Mouse (Mus musculus) C2C12 (cell line): ENCODE measurements around the gene Patl2. TPM values are rescaled to one million over a fixed set of nuclear protein-coding genes. Genes with fewer than 3 reads are reported as not detected.

Source experiments
- H3K27me3 ChIP-seq: one replicate; pipeline ENCODE4 v1.6.1; 2011; ENCODE audit not compliant: control insufficient read depth, insufficient read depth, insufficient read length
- H3K36me3 ChIP-seq: one replicate; pipeline ENCODE4 v1.6.1; 2011; ENCODE audit not compliant: control insufficient read depth, insufficient read depth
- H3K4me3 ChIP-seq: one replicate; pipeline ENCODE4 v1.5.1; 2011; ENCODE audit warnings: mild to moderate bottlenecking, control low read depth; ENCODE audit not compliant: poor library complexity, insufficient read depth, severe bottlenecking
- H3K79me2 ChIP-seq: one replicate; pipeline ENCODE4 v1.6.1; 2011; ENCODE audit not compliant: control insufficient read depth, insufficient read depth
- H3K79me3 ChIP-seq: one replicate; pipeline ENCODE4 v1.6.1; 2011; ENCODE audit warnings: low read depth, control low read depth
- H3ac ChIP-seq: one replicate; pipeline ENCODE3; 2011; ENCODE audit warnings: low read depth; ENCODE audit not compliant: control insufficient read depth, insufficient read length
- CEBPB ChIP-seq: IDR thresholded peaks from one replicate; pipeline ENCODE4 v1.6.1; 2011; ENCODE audit warnings: low read depth, mild to moderate bottlenecking, control low read depth, moderate library complexity
- CTCF ChIP-seq: IDR thresholded peaks from one replicate; pipeline ENCODE4 v1.5.1; 2011; ENCODE audit not compliant: control insufficient read depth, insufficient read depth, insufficient read length
- FOSL1 ChIP-seq: IDR thresholded peaks from one replicate; pipeline ENCODE4 v1.8.0; 2011; ENCODE audit warnings: mild to moderate bottlenecking, low read length; ENCODE audit not compliant: poor library complexity, insufficient read depth, severe bottlenecking
- MAX ChIP-seq: IDR thresholded peaks from one replicate; pipeline ENCODE4 v1.6.1; 2011; ENCODE audit warnings: mild to moderate bottlenecking, control low read depth
- MYOD1 ChIP-seq: IDR thresholded peaks from one replicate; pipeline ENCODE4 v1.6.1; 2011; ENCODE audit warnings: low read depth; ENCODE audit not compliant: control insufficient read depth, insufficient read length
- MYOG ChIP-seq: IDR thresholded peaks from one replicate; pipeline ENCODE4 v1.6.1; 2011; ENCODE audit not compliant: control insufficient read depth, insufficient read length; ENCODE audit errors: extremely low read depth
- USF1 ChIP-seq: IDR thresholded peaks from one replicate; pipeline ENCODE4 v1.6.1; 2011; ENCODE audit warnings: low read depth, mild to moderate bottlenecking, control low read depth, moderate library complexity
- polyA plus RNA-seq: library from polyadenylated mRNA; unstranded; fragments of >200 nt; fragmentation: generic; extraction: Trizol; gene quantifications from one replicate; pipeline ENCODE4 v1.2.1, GENCODE M21; 2012; ENCODE audit warnings: missing spikeins

The Patl2 gene
- polyA plus RNA-seq, 1 experiment, result not detected

DNA sequence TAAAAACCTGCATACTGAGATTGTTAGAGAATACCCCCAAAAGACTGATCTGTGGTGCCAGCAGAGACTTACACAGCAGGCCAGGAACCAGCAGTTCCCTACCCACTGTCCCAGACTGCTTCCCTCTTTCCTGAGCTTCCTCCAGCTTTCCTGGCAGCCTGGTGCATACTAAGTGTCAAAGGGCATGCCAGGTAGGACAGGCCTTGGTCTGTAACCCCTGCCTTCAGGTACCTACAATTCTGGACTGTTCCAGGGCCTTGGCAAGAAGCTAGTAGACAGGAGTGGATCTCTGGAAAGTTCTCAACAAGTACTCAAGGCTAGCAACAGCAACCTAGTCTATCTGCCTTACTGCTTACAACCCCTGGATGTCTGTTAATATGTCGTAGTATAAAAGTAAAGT lies 34.8 kb downstream of the Patl2 start:
- Histone ChIP-seq H3K36me3 (peaks cover 54% of the 10 kb centered on the region), H3K27me3 (no peaks in the 10 kb centered on the region), H3K79me3 (peaks cover 38% of the 10 kb centered on the region), H3K79me2 (peaks cover 50% of the 10 kb centered on the region), H3K4me3 (no peak overlapping the region), H3ac (no peak overlapping the region)
- TF ChIP-seq MAX (no peak), MYOD1 (no peak), FOSL1 (no peak), CEBPB (no peak), CTCF (no peak)

DNA sequence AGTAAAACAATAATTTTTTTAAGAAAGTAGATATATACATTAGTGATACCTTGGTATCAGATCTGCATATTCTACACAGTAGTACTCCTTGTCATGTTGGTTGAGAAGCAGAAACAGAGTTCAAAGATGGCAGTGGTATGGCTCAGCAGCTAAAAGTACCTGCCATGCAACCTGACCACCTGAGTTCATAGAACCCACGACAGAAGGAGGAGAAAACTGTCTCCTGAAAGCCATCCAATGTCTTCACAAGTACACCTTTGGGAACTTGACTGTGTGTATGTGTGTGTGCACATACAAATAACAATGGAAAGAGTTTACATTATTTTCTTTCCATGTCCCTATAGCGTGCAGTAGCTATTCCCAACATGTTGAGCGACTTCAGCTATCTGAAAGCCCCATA lies 36.3 kb downstream of the Patl2 start:
- H3K36me3 ChIP-seq, result peaks cover 48% of the 10 kb centered on the region
- H3K79me2 ChIP-seq, result peaks cover 50% of the 10 kb centered on the region
- no peak overlapping the region for H3K4me3 ChIP-seq
- peaks cover 38% of the 10 kb centered on the region for H3K79me3 ChIP-seq
- H3K27me3 ChIP-seq, result no peaks in the 10 kb centered on the region
- no peak overlapping the region for H3ac ChIP-seq
- TF ChIP-seq CTCF (no peak), CEBPB (no peak), USF1 (no peak), MYOG (no peak), FOSL1 (no peak), MAX (no peak), MYOD1 (no peak)

DNA sequence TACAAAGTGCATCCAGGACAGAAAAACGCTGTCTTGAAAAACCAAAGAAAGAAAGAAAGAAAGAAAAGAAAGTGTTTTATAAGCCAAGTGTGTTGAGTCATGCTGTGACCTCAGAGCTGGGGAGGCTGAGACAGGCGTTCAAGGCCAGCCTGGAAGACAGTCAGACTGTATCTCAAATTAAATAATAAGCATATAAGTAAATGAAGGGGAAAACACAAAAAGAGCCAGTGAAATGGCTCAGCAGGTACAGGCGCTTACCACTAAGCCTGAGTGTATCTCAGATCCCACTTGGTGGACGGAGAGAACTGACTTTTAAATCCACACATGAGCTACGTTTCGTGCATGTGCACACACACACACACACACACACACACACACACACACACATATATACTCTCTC lies 36.7 kb downstream of the Patl2 start:
- Histone ChIP-seq H3K79me2 (peaks cover 50% of the 10 kb centered on the region), H3K4me3 (peak overlapping the region; percentile 72)

DNA sequence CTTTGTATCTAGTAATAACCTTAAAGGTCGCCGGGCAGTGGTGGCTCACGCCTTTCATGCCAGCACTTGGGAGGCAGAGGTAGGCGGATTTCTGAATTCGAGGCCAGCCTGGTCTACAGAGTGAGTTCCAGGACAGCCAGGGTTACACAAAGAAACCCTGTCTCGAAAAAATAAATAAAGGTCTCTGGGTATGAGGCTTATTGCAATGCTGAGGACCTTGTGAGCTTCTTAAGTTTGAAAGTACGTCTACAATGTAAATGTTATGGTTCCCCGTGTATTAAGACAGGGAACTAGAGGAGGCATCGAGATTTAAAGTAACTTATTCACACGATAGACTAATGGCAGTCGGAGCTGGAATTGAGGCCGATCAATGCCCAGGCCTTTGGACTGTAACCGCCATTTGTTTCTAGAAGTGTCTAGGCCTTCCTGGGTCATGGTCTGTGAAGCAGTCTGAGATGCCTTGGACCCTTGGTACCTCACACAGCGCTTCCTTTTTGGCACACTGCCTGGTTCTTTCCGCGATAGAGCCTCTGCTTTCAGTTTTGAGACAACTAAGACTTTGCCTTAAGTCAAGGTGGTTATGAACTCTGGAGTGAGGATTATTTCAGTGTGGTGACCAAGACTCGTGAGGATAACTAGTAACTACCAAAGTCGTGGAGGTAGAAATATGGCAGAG lies 37.6 kb downstream of the Patl2 start:
- peaks cover 38% of the 10 kb centered on the region for H3K36me3 ChIP-seq
- H3K79me3 ChIP-seq, result peaks cover 38% of the 10 kb centered on the region
- H3K4me3 ChIP-seq, result peak overlapping the region; percentile 72
- H3K27me3 ChIP-seq, result no peaks in the 10 kb centered on the region
- H3ac ChIP-seq, result peak overlapping the region; percentile 96
- no peak for TF ChIP-seq MAX
- TF ChIP-seq FOSL1, result no peak
- no peak for TF ChIP-seq MYOD1
- no peak for TF ChIP-seq MYOG
- no peak for TF ChIP-seq CTCF
- TF ChIP-seq USF1, result no peak
- no peak for TF ChIP-seq CEBPB
- peaks cover 50% of the 10 kb centered on the region for H3K79me2 ChIP-seq

More for the DNA sequence above, 36.7 kb downstream of the Patl2 start:
- Histone ChIP-seq H3K79me3 (peaks cover 38% of the 10 kb centered on the region), H3ac (no peak overlapping the region), H3K36me3 (peaks cover 45% of the 10 kb centered on the region), H3K27me3 (no peaks in the 10 kb centered on the region)
- no peak for TF ChIP-seq MYOD1
- TF ChIP-seq CTCF, result no peak

DNA sequence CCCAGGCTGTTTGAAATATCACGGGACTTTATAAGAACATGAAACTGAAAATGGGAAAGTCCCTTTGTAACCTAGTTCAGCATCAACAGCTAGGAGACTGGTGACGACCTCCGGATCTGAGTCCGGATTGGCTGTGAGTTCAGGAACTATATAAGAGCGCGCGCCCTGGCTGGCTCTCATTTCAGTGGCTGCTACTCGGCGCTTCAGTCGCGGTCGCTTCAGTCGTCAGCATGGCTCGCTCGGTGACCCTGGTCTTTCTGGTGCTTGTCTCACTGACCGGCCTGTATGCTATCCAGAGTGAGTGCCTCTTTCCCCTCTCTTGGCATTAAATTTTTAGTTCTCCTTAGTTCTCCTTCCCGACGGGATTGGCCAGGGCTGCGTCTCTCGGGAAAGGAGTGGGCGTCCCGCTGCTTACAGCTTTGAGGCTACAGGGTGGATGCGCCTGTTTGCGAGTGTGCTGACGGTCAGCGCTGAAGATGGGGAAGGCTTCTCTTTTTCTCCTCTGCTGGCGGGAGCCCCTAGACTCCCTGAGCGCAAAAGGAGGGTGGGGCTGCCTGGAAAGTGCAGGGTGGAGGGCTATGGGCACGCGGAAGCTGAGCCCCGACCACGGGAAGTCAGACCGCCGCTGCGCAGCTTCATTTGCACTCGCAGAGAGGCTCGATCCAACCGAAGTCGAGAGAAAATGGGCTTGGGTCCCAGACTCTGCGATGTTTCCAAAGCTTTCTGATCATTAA lies 38.3 kb downstream of the Patl2 start, which contains the start of gene B2m:
Gene B2m, plus strand, starts transcription at position 179 of the 734 bp plus-strand sequence.
- H3K27me3 ChIP-seq, result no peaks in the 10 kb centered on the region

More for the DNA sequence above, 38.3 kb downstream of the Patl2 start, which contains the start of gene B2m:
- Histone ChIP-seq H3K79me3 (peaks cover 38% of the 10 kb centered on the region), H3ac (peak within 1 kb of the TSS; percentile 96), H3K79me2 (peaks cover 50% of the 10 kb centered on the region), H3K36me3 (peaks cover 31% of the 10 kb centered on the region), H3K4me3 (peak within 1 kb of the TSS; percentile 72)
- no peak for TF ChIP-seq FOSL1
- no peak for TF ChIP-seq MAX
- TF ChIP-seq CEBPB, result no peak
- no peak for TF ChIP-seq USF1
- no peak for TF ChIP-seq MYOG
- no peak for TF ChIP-seq CTCF
- no peak for TF ChIP-seq MYOD1
